Mouse (Mus musculus): ENCODE measurements around the gene AI837181. TPM values are rescaled to one million over a fixed set of nuclear protein-coding genes. Genes with fewer than 3 reads are reported as not detected.

AI837181 gene
- total RNA-seq, 1 experiment from 2014 or later = 51.1 TPM

GRCm38 (mm10) chr19:5473720-5474119 lies 48.8 kb downstream of the AI837181 start, which contains the start of gene Efemp2:
Efemp2 (plus strand) TSS chr19:5473954.
- DNase-seq = peak; percentile 90

GRCm38 (mm10) chr19:5474281-5475068 lies 49.5 kb downstream of the AI837181 start:
- peak; percentile 73 for DNase-seq

DNA sequence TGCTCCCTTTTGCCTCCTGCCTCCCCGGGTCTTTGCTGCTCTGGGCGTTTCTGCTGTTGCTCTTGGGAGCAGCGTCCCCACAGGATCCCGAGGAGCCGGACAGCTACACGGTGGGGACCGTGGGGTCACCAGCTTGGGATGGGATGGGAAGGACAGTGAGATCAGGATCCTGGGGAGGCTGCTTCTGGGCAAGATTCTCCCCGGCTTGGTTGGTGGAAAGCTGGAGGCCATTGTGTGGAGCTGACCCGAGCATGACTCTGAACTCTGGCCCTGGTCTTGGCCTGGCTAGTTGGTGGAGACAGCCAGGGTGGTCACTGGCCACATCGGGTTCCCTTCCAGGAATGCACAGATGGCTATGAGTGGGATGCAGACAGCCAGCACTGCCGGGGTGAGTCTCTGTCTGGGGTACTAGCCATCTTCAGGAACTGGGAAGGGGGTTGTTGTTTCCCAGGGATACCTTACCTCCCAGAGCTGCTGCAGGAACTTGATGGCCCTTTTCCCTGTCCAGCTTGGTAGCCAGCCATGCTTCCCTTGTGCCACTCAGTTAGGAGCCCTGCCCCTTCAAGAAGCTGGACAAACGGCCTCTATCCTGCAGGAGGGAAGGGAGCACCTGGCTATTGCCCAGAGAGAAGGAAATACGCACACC lies 50.2 kb downstream of the AI837181 start:
- no peak for DNase-seq

Other genes with a start within 250 kb of the AI837181 start
- gene Pacs1, start 152.0 kb upstream of the AI837181 start, total RNA-seq (2021) = 18.0 and 26.9 TPM in 2 replicates
- gene Sf3b2, start 129.7 kb upstream of the AI837181 start, total RNA-seq (2021) = 175 and 194 TPM in 2 replicates
- not detected in 2 replicates for gene Gal3st3, start 126.8 kb upstream of the AI837181 start, total RNA-seq (2021)
- gene Catsper1, start 89.4 kb upstream of the AI837181 start, total RNA-seq (2021) = not detected in 2 replicates
- gene Cst6, start 75.6 kb upstream of the AI837181 start, total RNA-seq (2021) = 1.6 TPM in 1 of 2 replicates, not detected in the other
- 25.0 and 25.1 TPM in 2 replicates for gene Eif1ad, start 58.4 kb upstream of the AI837181 start, total RNA-seq (2021)
- 148 and 160 TPM in 2 replicates for gene Banf1, start 58.0 kb upstream of the AI837181 start, total RNA-seq (2021)
- 49.8 and 93.4 TPM in 2 replicates for gene Sart1, start 36.4 kb upstream of the AI837181 start, total RNA-seq (2021)
- gene Tsga10ip, start 22.6 kb upstream of the AI837181 start, total RNA-seq (2021) = not detected in 2 replicates
- 182 and 221 TPM in 2 replicates for gene Drap1, start 165 bp upstream of the AI837181 start, total RNA-seq (2021)
- not detected in 2 replicates for gene Fosl1, start 22.4 kb downstream of the AI837181 start, total RNA-seq (2021)
- 7.2 and 10.9 TPM in 2 replicates for gene Ccdc85b, start 32.8 kb downstream of the AI837181 start, total RNA-seq (2021)
- 53.7 and 100 TPM in 2 replicates for gene Fibp, start 35.5 kb downstream of the AI837181 start, total RNA-seq (2021)
- not detected in 2 replicates for gene Ctsw, start 43.4 kb downstream of the AI837181 start, total RNA-seq (2021)
- gene Efemp2, start 48.8 kb downstream of the AI837181 start, total RNA-seq (2021) = 55.5 and 56.3 TPM in 2 replicates
- 31.1 and 35.0 TPM in 2 replicates for gene Mus81, start 63.3 kb downstream of the AI837181 start, total RNA-seq (2021)
- gene Cfl1, start 65.3 kb downstream of the AI837181 start, total RNA-seq (2021) = 625 and 632 TPM in 2 replicates
- gene 1700020D05Rik, start 78.6 kb downstream of the AI837181 start, total RNA-seq (2021) = 2.2 and 3.7 TPM in 2 replicates
- gene Snx32, start 85.4 kb downstream of the AI837181 start, total RNA-seq (2021) = 13.1 and 18.4 TPM in 2 replicates
- gene Ovol1, start 135.5 kb downstream of the AI837181 start, total RNA-seq (2021) = not detected in 2 replicates
- 13.1 and 16.4 TPM in 2 replicates for gene Ap5b1, start 142.9 kb downstream of the AI837181 start, total RNA-seq (2021)
- gene Rnaseh2c, start 176.7 kb downstream of the AI837181 start, total RNA-seq (2021) = 97.8 and 144 TPM in 2 replicates
- 74.6 and 86.3 TPM in 2 replicates for gene Kat5, start 185.1 kb downstream of the AI837181 start, total RNA-seq (2021)
- 96.3 and 101 TPM in 2 replicates for gene Rela, start 212.3 kb downstream of the AI837181 start, total RNA-seq (2021)
- 61.8 and 76.7 TPM in 2 replicates for gene Sipa1, start 238.6 kb downstream of the AI837181 start, total RNA-seq (2021)